Mouse (Mus musculus) thymus, adult 2 months (tissue): ENCODE data around the gene Ccl24. TPM values are rescaled to one million over a fixed set of nuclear protein-coding genes. Genes with fewer than 3 reads are reported as not detected.

Source experiments
- DNase-seq: peaks from one replicate; pipeline ENCODE4 v3.0.0; 2021
- H3K27ac ChIP-seq: fragments of 200-500 bp; 2 replicates; pipeline ENCODE4 v1.5.1; 2012; ENCODE audit warnings: low read length, control low read depth; ENCODE audit not compliant: control insufficient read depth, insufficient read depth
- H3K27me3 ChIP-seq: fragments of 200-500 bp; 2 replicates; pipeline ENCODE4 v1.6.1; 2012; ENCODE audit warnings: mild to moderate bottlenecking, low read length, moderate library complexity, mixed read lengths; ENCODE audit not compliant: control insufficient read depth, insufficient read depth
- H3K36me3 ChIP-seq: fragments of 200-500 bp; 2 replicates; pipeline ENCODE4 v1.6.1; 2012; ENCODE audit warnings: mild to moderate bottlenecking, low read length, moderate library complexity; ENCODE audit not compliant: control insufficient read depth, insufficient read depth
- H3K4me1 ChIP-seq: fragments of 200-500 bp; replicated peaks from 2 replicates; pipeline ENCODE4 v1.6.1; 2012; ENCODE audit warnings: low read length; ENCODE audit not compliant: control insufficient read depth, insufficient read depth
- H3K4me3 ChIP-seq: fragments of 200-500 bp; 2 replicates; pipeline ENCODE4 v1.5.1; 2012; ENCODE audit warnings: mild to moderate bottlenecking, low read length, control low read depth, moderate library complexity; ENCODE audit not compliant: control insufficient read depth, insufficient read depth
- CTCF ChIP-seq: fragments of 200-500 bp; IDR thresholded peaks from 2 replicates; pipeline ENCODE4 v1.5.1; 2012; ENCODE audit warnings: mild to moderate bottlenecking, control low read depth, low read length, moderate library complexity, borderline replicate concordance; ENCODE audit not compliant: control insufficient read depth, poor library complexity, insufficient read depth; ENCODE audit errors: extremely low read depth
- POLR2A ChIP-seq: fragments of 200-500 bp; IDR thresholded peaks from 2 replicates; pipeline ENCODE4 v1.6.1; 2012; ENCODE audit warnings: mild to moderate bottlenecking, low read length, control low read depth, moderate library complexity; ENCODE audit not compliant: control insufficient read depth, poor library complexity, insufficient read depth; ENCODE audit errors: extremely low read depth
- WGBS: fragments of 180-500 bp; shearing (Covaris S2); methylation state at CpG from one replicate; pipeline ENCODE4 v1.1.7; 2018; 5-methylcytosine and 5-hydroxymethylcytosine counted together
- polyA plus RNA-seq: library from polyadenylated mRNA; depleted of rRNA; stranded (reverse); fragments of >200 nt; gene quantifications from 2 replicates; pipeline ENCODE4 v1.2.3, GENCODE M21; 2012

Gene Ccl24
- polyA plus RNA-seq, 1 experiment = 3.0 TPM

GRCm38 (mm10) chr5:135568698-135569097 lies 4.2 kb downstream of the Ccl24 start:
- WGBS = 10% methylated on average over 6 of the region's 6 CpGs
- no peak overlapping the region for H3K4me3 ChIP-seq
- DNase-seq = no peak
- no peaks in the 10 kb centered on the region for H3K4me1 ChIP-seq
- no peak overlapping the region for H3K27ac ChIP-seq
- H3K36me3 ChIP-seq = no peaks in the 10 kb centered on the region
- TF ChIP-seq POLR2A (no peak), CTCF (no peak)
- H3K27me3 ChIP-seq = no peaks in the 10 kb centered on the region

GRCm38 (mm10) chr5:135567556-135568265 lies 5.1 kb downstream of the Ccl24 start:
- H3K27me3 ChIP-seq = no peaks in the 10 kb centered on the region
- 94% methylated on average over 6 of the region's 6 CpGs for WGBS
- no peak overlapping the region for H3K4me3 ChIP-seq
- no peaks in the 10 kb centered on the region for H3K36me3 ChIP-seq
- TF ChIP-seq CTCF = no peak
- TF ChIP-seq POLR2A = no peak
- no peak for DNase-seq
- no peaks in the 10 kb centered on the region for H3K4me1 ChIP-seq
- no peak overlapping the region for H3K27ac ChIP-seq

- Histone ChIP-seq H3K36me3 (no peaks in the 10 kb centered on the region), H3K4me3 (no peak within 1 kb of the TSS), H3K27ac (no peak within 1 kb of the TSS), H3K4me1 (no peaks in the 10 kb centered on the region), H3K27me3 (no peaks in the 10 kb centered on the region)
- no peak for DNase-seq
- TF ChIP-seq CTCF (no peak), POLR2A (no peak)
- 88% methylated on average over 3 of the region's 3 CpGs for WGBS
Observed at GRCm38 (mm10) chr5:135563469-135563868, 9.4 kb downstream of the Ccl24 start, which contains the start of gene Ccl26. TSS of gene Ccl26 (minus strand) at chr5:135563569.

DNA sequence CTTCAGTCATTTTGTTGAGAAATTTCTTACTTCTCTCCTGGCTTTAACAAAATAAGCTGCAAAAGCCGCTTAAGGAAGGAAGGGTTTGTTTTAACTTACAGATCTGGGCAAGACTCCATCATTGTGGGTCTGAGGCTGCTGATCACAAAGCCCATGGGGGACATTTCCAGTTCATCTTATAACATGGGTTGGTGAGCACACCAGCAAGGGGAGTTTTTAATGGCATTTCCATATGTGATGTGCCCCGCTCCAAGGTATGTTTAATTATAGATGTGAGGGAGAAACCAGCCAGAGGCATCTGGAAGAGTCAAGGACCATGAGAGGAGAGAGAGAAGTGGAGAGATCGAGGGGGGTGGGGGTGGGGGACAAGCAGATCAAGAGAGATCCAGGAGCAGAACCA lies 15.2 kb downstream of the Ccl24 start:
- H3K36me3 ChIP-seq = no peaks in the 10 kb centered on the region
- H3K27me3 ChIP-seq = no peaks in the 10 kb centered on the region
- no peak overlapping the region for H3K4me3 ChIP-seq
- H3K27ac ChIP-seq = no peak overlapping the region
- no peaks in the 10 kb centered on the region for H3K4me1 ChIP-seq
- DNase-seq = no peak
- TF ChIP-seq POLR2A (no peak), CTCF (no peak)
- WGBS = 71% methylated on average over 3 of the region's 3 CpGs

GRCm38 (mm10) chr5:135557051-135557450 lies 15.8 kb downstream of the Ccl24 start:
- Histone ChIP-seq H3K4me1 (no peaks in the 10 kb centered on the region), H3K36me3 (no peaks in the 10 kb centered on the region), H3K27me3 (no peaks in the 10 kb centered on the region), H3K27ac (no peak overlapping the region), H3K4me3 (no peak overlapping the region)
- TF ChIP-seq CTCF (no peak), POLR2A (no peak)
- 80% methylated on average over 4 of the region's 4 CpGs for WGBS
- no peak for DNase-seq

GRCm38 (mm10) chr5:135556259-135556658 lies 16.6 kb downstream of the Ccl24 start:
- no peaks in the 10 kb centered on the region for H3K36me3 ChIP-seq
- no peak overlapping the region for H3K27ac ChIP-seq
- no peak for TF ChIP-seq POLR2A
- no peak for TF ChIP-seq CTCF
- 78% methylated on average over 4 of the region's 4 CpGs for WGBS
- no peak for DNase-seq
- H3K4me3 ChIP-seq = no peak overlapping the region
- H3K4me1 ChIP-seq = no peaks in the 10 kb centered on the region
- no peaks in the 10 kb centered on the region for H3K27me3 ChIP-seq
